ENCODE assay signal across 30 mouse cellular contexts in the genomic region with DNA sequence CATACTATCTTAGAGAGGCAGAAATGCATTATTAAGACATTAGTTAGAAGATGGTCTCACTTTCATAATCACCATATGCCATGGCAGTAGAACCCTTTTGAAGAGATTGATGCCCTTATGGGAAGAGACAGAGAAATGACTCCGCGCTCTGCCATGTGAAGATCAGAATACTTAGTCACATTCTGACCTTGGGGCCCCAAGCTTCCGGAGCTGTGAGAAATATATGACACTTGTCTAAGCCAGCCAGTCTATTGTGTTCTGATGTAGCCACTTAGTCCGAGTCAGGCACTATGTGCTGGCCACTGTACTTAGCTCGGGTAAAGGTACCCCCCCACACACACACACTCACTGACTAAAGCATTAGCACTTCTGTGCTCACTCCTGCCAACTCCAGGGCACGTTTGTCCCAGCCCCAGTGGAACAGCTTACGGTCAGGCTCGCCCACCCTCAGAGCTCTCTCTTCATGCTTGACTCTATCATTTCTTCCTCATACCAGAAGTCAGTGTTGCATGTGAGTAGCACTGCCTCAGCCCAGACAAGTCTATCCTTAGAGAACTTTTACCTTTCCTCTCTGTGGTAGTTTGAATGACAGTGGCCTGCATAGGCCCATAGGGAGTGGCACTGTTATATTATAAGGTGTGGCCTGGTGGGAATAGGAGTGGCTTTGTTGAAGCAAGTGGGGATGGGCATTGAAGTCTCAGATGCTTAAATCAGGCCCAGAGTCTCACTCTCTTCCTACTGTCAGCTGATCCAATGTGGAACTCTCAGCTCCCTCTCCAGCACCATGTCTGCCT.
DNase-seq lines count a peak whose midpoint lies in the region; ATAC-seq lines count a peak whose summit lies in the region.
"Had no signal": no experiment of that assay in that cellular context is flagged by ENCODE, and none has a peak within 500 bp of the region (broad histone marks: within the 10 kb centered on the region; RNA-seq: fewer than 3 reads in every experiment).

No protein-coding gene starts in this region.

- H3K4me3 ChIP-seq in embryonic facial prominence, embryonic 11.5 days (ENCODE audit: low read depth, low read length) = no peak overlapping the region
- H3K4me3 ChIP-seq in embryonic facial prominence, embryonic 10.5 days = no peak overlapping the region
- H3K4me3 ChIP-seq in intestine, embryonic 15.5 days (replicated peaks) = no peak overlapping the region
- H3K4me3 ChIP-seq in hindbrain, embryonic 14.5 days (replicated peaks; ENCODE audit: low read length) = no peak overlapping the region
- H3K4me3 ChIP-seq: embryonic facial prominence, embryonic 12.5 days; heart, adult 2 months; heart, embryonic 12.5 days; hindbrain, embryonic 10.5 days; liver, embryonic 12.5 days; megakaryocyte, embryonic 14.5 days; midbrain, embryonic 12.5 days; myocyte; neural tube, embryonic 12.5 days had no signal

- WGBS in embryonic facial prominence, embryonic 11.5 days = 83% methylated on average over 8 of the region's 8 CpGs
- WGBS in embryonic facial prominence, embryonic 10.5 days = 88% methylated on average over 8 of the region's 8 CpGs
- WGBS in intestine, embryonic 15.5 days = 85% methylated on average over 8 of the region's 8 CpGs
- WGBS in hindbrain, embryonic 14.5 days = 94% methylated on average over 8 of the region's 8 CpGs

- H3K36me3 ChIP-seq in embryonic facial prominence, embryonic 11.5 days (replicated peaks; ENCODE audit: control insufficient read depth, insufficient read depth, low read depth, low read length) = no peaks in the 10 kb centered on the region
- H3K36me3 ChIP-seq in embryonic facial prominence, embryonic 10.5 days (replicated peaks) = no peaks in the 10 kb centered on the region
- H3K36me3 ChIP-seq in intestine, embryonic 15.5 days = no peaks in the 10 kb centered on the region
- no peaks in the 10 kb centered on the region for H3K36me3 ChIP-seq in hindbrain, embryonic 14.5 days (replicated peaks; ENCODE audit: control insufficient read depth, insufficient read depth)
- H3K36me3 ChIP-seq: embryonic facial prominence, embryonic 12.5 days; heart, embryonic 12.5 days; hindbrain, embryonic 10.5 days; liver, embryonic 12.5 days; midbrain, embryonic 12.5 days; neural tube, embryonic 12.5 days had no signal

- 0 out of 2 replicates have a peak, but pooled peaks have one; percentile 14 for ATAC-seq in embryonic facial prominence, embryonic 11.5 days (replicated peaks; ENCODE audit: insufficient number of reproducible peaks, low FRiP score, low TSS enrichment, low read depth)
- peak; percentile 59 for ATAC-seq in intestine, embryonic 15.5 days
- no peak for ATAC-seq in hindbrain, embryonic 14.5 days (ENCODE audit: low FRiP score)
- ATAC-seq: forebrain, embryonic 14.5 days; hindbrain, embryonic 16.5 days; liver, embryonic 12.5 days; liver, postnatal 0 days had no signal

- H3K4me2 ChIP-seq in embryonic facial prominence, embryonic 11.5 days (ENCODE audit: low read depth, low read length) = no peak overlapping the region
- H3K4me2 ChIP-seq in intestine, embryonic 15.5 days (replicated peaks) = no peak overlapping the region
- no peak overlapping the region for H3K4me2 ChIP-seq in hindbrain, embryonic 14.5 days (replicated peaks)
- H3K4me2 ChIP-seq: embryonic facial prominence, embryonic 12.5 days; heart, embryonic 12.5 days; liver, embryonic 12.5 days; midbrain, embryonic 12.5 days; neural tube, embryonic 12.5 days had no signal

- no peaks in the 10 kb centered on the region for H3K4me1 ChIP-seq in embryonic facial prominence, embryonic 11.5 days (ENCODE audit: control insufficient read depth, insufficient read depth, low read length)
- H3K4me1 ChIP-seq in embryonic facial prominence, embryonic 10.5 days = 0 out of 2 replicates have a peak, but pooled peaks cover 3% of the 10 kb centered on the region
- H3K4me1 ChIP-seq in intestine, embryonic 15.5 days (replicated peaks) = no peaks in the 10 kb centered on the region
- H3K4me1 ChIP-seq in hindbrain, embryonic 14.5 days (replicated peaks; ENCODE audit: control insufficient read depth, insufficient read depth, low read length) = no peaks in the 10 kb centered on the region
- H3K4me1 ChIP-seq: embryonic facial prominence, embryonic 12.5 days; heart, embryonic 12.5 days; hindbrain, embryonic 10.5 days; liver, embryonic 12.5 days; megakaryocyte, embryonic 14.5 days; neural tube, embryonic 12.5 days had no signal

- H3K27ac ChIP-seq in embryonic facial prominence, embryonic 11.5 days (replicated peaks; ENCODE audit: low read depth, low read length) = no peak overlapping the region
- no peak overlapping the region for H3K27ac ChIP-seq in embryonic facial prominence, embryonic 10.5 days (replicated peaks)
- H3K27ac ChIP-seq in intestine, embryonic 15.5 days = no peak overlapping the region
- H3K27ac ChIP-seq in hindbrain, embryonic 14.5 days = no peak overlapping the region
- H3K27ac ChIP-seq: embryonic facial prominence, embryonic 12.5 days; heart, adult 2 months; hindbrain, embryonic 10.5 days; kidney, postnatal 0 days; liver, embryonic 12.5 days; midbrain, embryonic 12.5 days; neural tube, embryonic 12.5 days had no signal

- no peaks in the 10 kb centered on the region for H3K27me3 ChIP-seq in embryonic facial prominence, embryonic 11.5 days (ENCODE audit: control insufficient read depth, insufficient read depth, low read length)
- H3K27me3 ChIP-seq in embryonic facial prominence, embryonic 10.5 days (replicated peaks; ENCODE audit: low read depth, poor library complexity, severe bottlenecking) = no peaks in the 10 kb centered on the region
- no peaks in the 10 kb centered on the region for H3K27me3 ChIP-seq in intestine, embryonic 15.5 days (replicated peaks)
- no peaks in the 10 kb centered on the region for H3K27me3 ChIP-seq in hindbrain, embryonic 14.5 days (ENCODE audit: control insufficient read depth, insufficient read depth, low read length)
- H3K27me3 ChIP-seq: embryonic facial prominence, embryonic 12.5 days; heart, embryonic 12.5 days; liver, embryonic 12.5 days; megakaryocyte, embryonic 14.5 days; midbrain, embryonic 12.5 days; neural tube, embryonic 12.5 days had no signal

- H3K9ac ChIP-seq in embryonic facial prominence, embryonic 11.5 days (replicated peaks; ENCODE audit: low read length) = no peak overlapping the region
- no peak overlapping the region for H3K9ac ChIP-seq in intestine, embryonic 15.5 days
- H3K9ac ChIP-seq in hindbrain, embryonic 14.5 days = no peak overlapping the region
- H3K9ac ChIP-seq: embryonic facial prominence, embryonic 12.5 days; heart, embryonic 12.5 days; liver, embryonic 12.5 days; liver, postnatal 0 days; midbrain, embryonic 12.5 days; neural tube, embryonic 12.5 days had no signal

- DNase-seq in embryonic facial prominence, embryonic 11.5 days (ENCODE audit: low spot score) = no peak
- no peak for DNase-seq in embryonic facial prominence, embryonic 10.5 days (ENCODE audit: low spot score)
- DNase-seq in ES-CJ7 (ENCODE audit: low read depth, low spot score) = peak; percentile 41
- peak; percentile 26 for DNase-seq in adrenal gland, adult 8-10 months
- no peak for DNase-seq in hindbrain, embryonic 14.5 days (ENCODE audit: low spot score)
- DNase-seq in T-cell, adult 2 months (ENCODE audit: low spot score) = no peak
- no peak for DNase-seq in gastrocnemius, adult 18-20 months (ENCODE audit: low spot score)
- DNase-seq: cerebellum, adult 8-10 months; cerebellum, postnatal 25 days; gastrocnemius, postnatal 25 days; heart, adult 2 months; heart, postnatal 10 days; kidney, postnatal 4 days; left cerebral cortex, postnatal 4 days; liver, postnatal 0 days; lung, postnatal 4 days; right cerebral cortex, adult 18-20 months; thymus, postnatal 25 days had no signal

- H3K9me3 ChIP-seq in embryonic facial prominence, embryonic 11.5 days (replicated peaks; ENCODE audit: control insufficient read depth, low read length) = no peaks in the 10 kb centered on the region
- no peaks in the 10 kb centered on the region for H3K9me3 ChIP-seq in embryonic facial prominence, embryonic 10.5 days
- H3K9me3 ChIP-seq in intestine, embryonic 15.5 days = no peaks in the 10 kb centered on the region
- no peaks in the 10 kb centered on the region for H3K9me3 ChIP-seq in hindbrain, embryonic 14.5 days (ENCODE audit: control insufficient read depth, low read length)
- H3K9me3 ChIP-seq: embryonic facial prominence, embryonic 12.5 days; heart, embryonic 12.5 days; hindbrain, embryonic 10.5 days; liver, embryonic 12.5 days; midbrain, embryonic 12.5 days; neural tube, embryonic 12.5 days had no signal

Comparison
In these comparisons a context has a peak if more than half of its experiments do, and no peak if none do; other contexts are left out.
1. DNase-seq: peak in ES-CJ7 (single experiment) and adrenal gland, adult 8-10 months (single experiment); none in embryonic facial prominence, embryonic 11.5 days (single experiment), embryonic facial prominence, embryonic 10.5 days (single experiment), hindbrain, embryonic 14.5 days (single experiment), T-cell, adult 2 months (single experiment) and gastrocnemius, adult 18-20 months (single experiment).